Mouse (Mus musculus): ENCODE measurements around the gene Ifitm6. TPM values are rescaled to one million over a fixed set of nuclear protein-coding genes. Genes with fewer than 3 reads are reported as not detected.
A peak's percentile ranks its signal among the peaks of the same experiment; 100 is the strongest.
"Not testable (repeated sequence)": the region's sequence is repeated elsewhere in the genome, so short reads cannot be mapped to it uniquely, and the experiment has no call there.

Ifitm6 gene
- 1 to 10 TPM in 6 of 26 experiments, not detected in 20; 1.2 to 2.9 (median 1.8) TPM for total RNA-seq (2018; cell fraction: chromatin; rRNA removed)
- 10 to 100 TPM in 10 of 26 experiments, 1 to 10 TPM in 16; 4.2 to 19.2 (median 9.2) TPM for total RNA-seq (2018; cell fraction: cytosol; rRNA removed)
- 10 to 100 TPM in 6 of 26 experiments, 1 to 10 TPM in 18, not detected in 2; 1.1 to 15.3 (median 3.5) TPM for total RNA-seq (2018; cell fraction: nucleus; rRNA removed)
- 4.1 to 21.4 TPM (median 7.4 TPM) in 3 replicates for polyA plus RNA-seq (2018)

DNA sequence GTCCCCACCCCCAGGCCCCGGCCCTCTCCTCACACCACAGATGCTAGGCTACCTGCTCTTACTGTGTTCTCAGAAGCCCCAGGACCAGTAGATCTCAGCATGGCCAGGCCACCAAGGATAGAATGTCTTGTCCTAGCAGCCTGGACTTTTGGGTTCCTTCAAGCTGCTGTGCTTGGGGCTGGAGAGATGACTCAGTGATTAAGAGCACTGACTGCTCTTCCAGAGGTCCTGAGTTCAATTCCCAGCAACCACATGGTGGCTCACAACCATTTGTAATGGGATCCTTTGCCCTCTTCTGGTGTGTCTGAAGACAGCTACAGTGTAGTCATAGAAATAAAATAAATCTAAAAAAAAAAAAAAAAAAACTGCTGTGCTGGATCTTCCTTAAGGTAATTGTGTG is at the start of gene Ifitm6:
Gene Ifitm6, minus strand, starts transcription at position 101 of the 400 bp plus-strand sequence.
- H3K27ac ChIP-seq: peak within 1 kb of the TSS; percentile 98
- WGBS (ENCODE audit: missing documents): 80% methylated on average over 1 of the region's 1 CpGs

DNA sequence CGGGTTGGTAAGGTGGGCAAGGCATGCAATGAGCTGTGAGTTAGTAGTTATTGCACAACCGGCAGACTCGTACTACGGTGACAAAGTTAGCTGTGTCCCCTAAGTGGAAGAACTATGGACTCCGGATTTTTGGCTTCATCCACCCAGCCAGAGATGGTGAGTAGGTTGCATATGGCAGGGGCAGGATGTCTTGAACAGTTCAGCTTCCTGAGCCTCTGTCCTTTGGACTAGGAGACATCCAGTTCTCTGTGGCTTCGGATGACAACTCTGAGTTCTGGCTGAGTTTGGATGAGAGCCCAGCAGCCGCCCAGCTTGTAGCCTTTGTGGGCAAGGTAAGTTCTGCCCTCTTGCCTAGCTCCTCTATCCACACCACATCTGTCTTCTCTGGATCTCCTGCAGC is 46.9 kb upstream of the Ifitm6 start:
- no peaks in the 10 kb centered on the region for H3K36me3 ChIP-seq (ENCODE audit: inconsistent target)
- H3K27ac ChIP-seq: no peak overlapping the region
- no peaks in the 10 kb centered on the region for H3K79me2 ChIP-seq (ENCODE audit: inconsistent target)
- WGBS (ENCODE audit: missing documents): 35% methylated on average over 7 of the region's 7 CpGs
- H3K4me3 ChIP-seq (ENCODE audit: inconsistent target): no peak overlapping the region

More for the DNA sequence above, at the start of gene Ifitm6:
- H3K79me2 ChIP-seq (ENCODE audit: inconsistent target): peaks cover 18% of the 10 kb centered on the region
- not testable (repeated sequence) for H3K36me3 ChIP-seq (ENCODE audit: inconsistent target); H3K4me3 ChIP-seq (ENCODE audit: inconsistent target)

DNA sequence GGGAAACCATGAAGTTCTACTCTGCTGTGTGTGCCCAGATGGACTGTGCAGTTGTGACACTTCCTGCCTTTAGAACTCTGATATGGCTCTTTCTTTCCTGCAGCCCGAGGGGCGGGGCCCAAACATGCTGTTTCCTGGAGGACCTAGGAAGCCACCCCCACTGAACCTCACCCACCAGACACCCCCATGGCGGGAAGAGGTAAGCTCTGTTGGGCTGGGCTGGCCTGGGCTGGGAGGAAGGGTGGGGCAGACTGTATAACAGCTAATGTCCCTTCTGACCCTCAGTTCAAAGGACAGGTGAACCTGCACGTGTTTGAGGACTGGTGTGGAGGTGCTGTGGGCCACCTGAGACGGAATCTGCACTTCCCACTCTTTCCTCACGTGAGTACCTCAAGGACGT is 46.5 kb upstream of the Ifitm6 start:
- Histone ChIP-seq H3K79me2 (ENCODE audit: inconsistent target) (no peaks in the 10 kb centered on the region), H3K27ac (no peak overlapping the region), H3K36me3 (ENCODE audit: inconsistent target) (no peaks in the 10 kb centered on the region), H3K4me3 (ENCODE audit: inconsistent target) (no peak overlapping the region)
- 23% methylated on average over 7 of the region's 7 CpGs for WGBS (ENCODE audit: missing documents)

DNA sequence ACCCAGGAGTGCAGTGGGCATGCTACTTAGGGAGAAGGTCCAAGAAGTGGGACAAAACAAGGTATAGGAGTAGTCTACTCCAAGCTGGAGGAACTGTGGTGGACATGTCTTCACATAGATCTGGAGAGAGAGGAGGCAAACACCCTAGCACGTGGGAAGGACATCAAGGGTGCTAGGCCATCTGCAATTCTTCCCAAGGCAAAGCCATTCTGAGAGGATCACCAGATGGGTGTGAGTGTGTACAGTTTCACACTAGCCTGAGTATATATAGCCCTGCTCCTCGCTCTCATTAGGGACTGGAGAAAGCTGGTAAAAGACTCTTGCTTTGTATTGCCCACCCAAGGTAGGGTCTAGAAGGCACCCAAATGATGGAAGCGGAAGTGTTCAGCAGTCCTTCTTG is 45.6 kb upstream of the Ifitm6 start:
- Histone ChIP-seq H3K4me3 (ENCODE audit: inconsistent target) (no peak overlapping the region), H3K79me2 (ENCODE audit: inconsistent target) (no peaks in the 10 kb centered on the region), H3K36me3 (ENCODE audit: inconsistent target) (no peaks in the 10 kb centered on the region), H3K27ac (no peak overlapping the region)
- 100% methylated on average over 3 of the region's 3 CpGs for whole genome bisulfite sequencing (ENCODE audit: missing documents)

DNA sequence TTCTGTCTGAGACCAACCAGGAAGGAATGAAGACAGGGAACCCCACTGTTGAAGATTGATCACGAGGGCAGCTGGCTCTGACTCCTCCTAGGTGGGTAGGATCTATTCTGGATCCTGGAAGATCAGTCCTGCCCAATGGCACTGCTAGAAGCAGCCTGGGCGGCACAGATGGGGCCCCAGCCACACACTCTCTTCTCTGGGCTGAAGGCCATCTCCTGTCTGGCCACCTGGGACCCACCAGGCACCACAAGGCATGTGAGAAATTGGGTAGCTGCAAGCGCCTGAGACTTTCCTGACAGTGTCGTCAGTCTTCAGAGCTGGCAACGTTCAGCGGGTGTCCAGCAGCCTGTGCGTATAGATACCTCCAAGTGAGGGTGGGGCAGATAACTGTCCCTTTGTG is 44.8 kb upstream of the Ifitm6 start:
- no peak overlapping the region for H3K27ac ChIP-seq
- no peak overlapping the region for H3K4me3 ChIP-seq (ENCODE audit: inconsistent target)
- 85% methylated on average over 7 of the region's 7 CpGs for whole genome bisulfite sequencing (ENCODE audit: missing documents)
- H3K79me2 ChIP-seq (ENCODE audit: inconsistent target): no peaks in the 10 kb centered on the region
- no peaks in the 10 kb centered on the region for H3K36me3 ChIP-seq (ENCODE audit: inconsistent target)

DNA sequence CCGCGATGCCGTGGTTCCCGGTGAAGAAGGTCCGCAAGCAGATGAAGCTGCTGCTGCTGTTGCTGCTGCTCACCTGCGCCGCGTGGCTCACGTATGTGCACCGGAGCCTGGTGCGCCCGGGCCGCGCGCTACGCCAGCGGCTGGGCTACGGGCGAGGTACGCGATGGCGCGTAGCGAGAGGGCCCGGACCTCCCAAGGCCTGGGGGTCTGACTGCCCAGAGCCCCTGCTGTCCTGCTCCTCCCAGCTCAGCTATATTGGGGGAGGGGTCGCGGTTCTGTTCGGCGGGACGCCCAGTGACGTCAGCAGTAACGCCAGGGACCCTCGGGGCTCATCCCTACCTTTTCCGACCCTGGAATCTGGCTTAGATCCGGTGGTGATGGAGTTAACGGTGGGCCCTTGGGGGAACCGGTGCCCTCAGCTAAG is 43.6 kb upstream of the Ifitm6 start:
- no peak overlapping the region for H3K4me3 ChIP-seq (ENCODE audit: inconsistent target)
- H3K36me3 ChIP-seq (ENCODE audit: inconsistent target): no peaks in the 10 kb centered on the region
- H3K27ac ChIP-seq: no peak overlapping the region
- 14% methylated on average over 37 of the region's 37 CpGs for WGBS (ENCODE audit: missing documents)
- H3K79me2 ChIP-seq (ENCODE audit: inconsistent target): no peaks in the 10 kb centered on the region

DNA sequence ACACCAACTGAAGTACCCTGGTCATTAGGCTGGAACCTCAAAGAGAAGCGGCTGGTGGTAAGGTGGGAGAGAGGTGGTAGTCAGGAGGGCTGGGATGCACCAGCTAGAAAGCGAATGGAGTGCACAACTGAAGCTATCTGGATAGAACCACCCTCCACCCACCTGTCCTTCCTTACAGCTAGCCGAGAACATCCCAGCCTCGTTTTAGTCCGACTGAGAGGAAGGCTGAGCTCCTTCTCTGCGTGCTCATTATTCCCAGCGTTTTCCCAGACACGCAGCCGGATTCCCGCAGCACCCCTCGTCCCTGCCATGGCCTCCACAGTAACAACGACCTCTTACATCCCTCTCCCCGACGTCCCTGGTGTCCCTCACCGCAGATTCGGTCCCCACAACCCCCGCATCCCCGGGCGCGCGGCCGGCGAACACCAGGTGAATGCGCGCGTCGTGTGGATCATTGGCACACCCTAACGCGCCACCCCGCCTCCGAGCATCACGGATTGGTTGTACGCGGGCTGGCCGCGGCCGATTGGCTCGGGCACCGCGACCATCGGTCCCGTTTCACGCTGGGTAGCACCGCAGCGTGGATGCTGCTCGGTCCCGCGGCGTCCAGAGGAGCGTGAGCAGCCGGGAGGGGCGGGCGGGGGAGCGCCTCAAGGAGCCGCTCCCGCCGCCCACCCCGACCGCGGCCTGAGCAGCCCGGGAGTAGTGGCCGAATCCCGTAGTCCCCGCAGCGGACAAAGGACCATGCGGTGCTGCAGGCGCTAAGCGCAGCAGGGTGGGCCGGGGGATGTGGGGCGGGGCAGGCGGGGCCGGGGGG is 42.9 kb upstream of the Ifitm6 start, which contains the start of gene B4galnt4:
Gene B4galnt4, plus strand, starts transcription at position 679 of the 817 bp plus-strand sequence.
- Histone ChIP-seq H3K79me2 (ENCODE audit: inconsistent target) (no peaks in the 10 kb centered on the region), H3K36me3 (ENCODE audit: inconsistent target) (no peaks in the 10 kb centered on the region), H3K27ac (no peak within 1 kb of the TSS), H3K4me3 (ENCODE audit: inconsistent target) (no peak within 1 kb of the TSS)
- 3% methylated on average over 70 of the region's 72 CpGs for WGBS (ENCODE audit: missing documents)

DNA sequence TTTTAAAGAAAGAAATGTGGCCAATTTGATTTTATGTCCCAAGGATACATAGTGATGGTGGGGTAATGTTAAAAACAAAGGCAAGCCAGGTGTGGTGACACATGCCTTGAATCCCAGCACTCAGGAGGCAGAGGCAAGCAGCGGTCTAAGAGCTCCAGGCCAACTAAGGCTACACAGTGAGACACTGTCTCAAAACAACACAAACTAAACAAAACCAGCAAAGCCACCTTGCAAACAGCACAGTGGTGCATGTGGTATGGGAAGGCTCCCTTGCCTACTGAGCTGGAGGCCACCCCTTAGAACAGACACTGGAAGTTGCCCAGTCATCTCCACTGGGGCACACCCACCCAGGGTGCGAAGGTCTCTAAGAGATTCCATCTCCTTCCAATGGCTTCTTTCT is 42.2 kb upstream of the Ifitm6 start:
- no peaks in the 10 kb centered on the region for H3K79me2 ChIP-seq (ENCODE audit: inconsistent target)
- H3K27ac ChIP-seq: no peak overlapping the region
- 78% methylated on average over 2 of the region's 2 CpGs for WGBS (ENCODE audit: missing documents)
- H3K36me3 ChIP-seq (ENCODE audit: inconsistent target): no peaks in the 10 kb centered on the region
- no peak overlapping the region for H3K4me3 ChIP-seq (ENCODE audit: inconsistent target)

DNA sequence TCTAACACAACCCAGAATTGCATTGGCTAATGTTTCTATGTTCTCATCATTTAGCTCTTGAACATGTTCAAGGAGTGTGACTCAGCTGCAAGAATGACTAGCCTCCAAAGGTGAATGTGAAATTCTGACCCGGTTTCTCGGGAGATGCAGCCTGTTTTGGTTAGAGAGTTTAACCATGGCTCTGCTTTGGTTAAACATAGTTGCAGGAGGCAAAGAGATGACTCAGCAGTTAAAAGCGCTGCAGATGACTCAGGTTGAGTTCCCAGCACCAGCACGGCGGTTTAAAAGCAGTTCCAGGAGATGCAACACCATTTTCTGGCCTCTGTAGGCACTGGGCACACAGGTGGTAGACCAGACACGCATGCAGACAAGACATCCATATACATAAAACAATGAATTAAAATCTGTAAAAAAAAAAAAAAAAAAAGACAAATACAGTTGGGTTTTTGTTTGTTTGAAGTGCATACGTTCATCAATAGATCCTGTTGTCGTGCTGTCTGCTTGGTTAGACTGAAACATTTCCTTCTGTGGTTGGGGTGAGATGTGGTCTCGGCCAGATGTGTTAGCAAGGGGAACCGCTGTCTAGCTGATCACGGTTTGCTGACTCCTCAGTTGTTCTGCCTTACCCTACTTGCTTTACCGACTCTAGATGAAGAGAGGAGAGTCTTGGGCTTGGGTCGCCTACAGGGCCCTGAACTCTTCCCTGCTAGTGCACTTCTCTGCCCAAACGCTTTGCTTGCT is 41.0 kb upstream of the Ifitm6 start:
- no peaks in the 10 kb centered on the region for H3K79me2 ChIP-seq (ENCODE audit: inconsistent target)
- H3K4me3 ChIP-seq (ENCODE audit: inconsistent target): no peak overlapping the region
- H3K27ac ChIP-seq: no peak overlapping the region
- H3K36me3 ChIP-seq (ENCODE audit: inconsistent target): no peaks in the 10 kb centered on the region
- 75% methylated on average over 14 of the region's 14 CpGs for WGBS (ENCODE audit: missing documents)

DNA sequence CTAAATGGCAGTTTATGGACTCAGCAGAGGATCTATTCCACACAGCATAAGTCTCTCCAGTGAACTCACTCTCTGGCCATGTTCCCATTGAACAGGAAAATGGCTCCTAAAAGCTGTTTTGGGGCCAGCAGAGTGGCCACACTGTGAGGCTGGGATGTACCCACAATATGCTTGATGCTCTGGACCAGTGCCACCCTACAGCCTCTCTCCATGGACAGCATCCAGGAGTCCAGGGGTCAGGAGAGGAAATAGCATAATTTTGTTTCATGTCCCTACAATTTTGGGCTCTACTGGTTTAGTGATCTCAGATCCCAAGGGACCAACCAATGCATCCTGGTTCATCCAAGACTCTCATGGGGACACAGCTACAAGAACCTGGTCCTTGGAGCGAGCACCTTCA is 39.8 kb upstream of the Ifitm6 start:
- Histone ChIP-seq H3K79me2 (ENCODE audit: inconsistent target) (no peaks in the 10 kb centered on the region), H3K4me3 (ENCODE audit: inconsistent target) (no peak overlapping the region), H3K27ac (no peak overlapping the region), H3K36me3 (ENCODE audit: inconsistent target) (no peaks in the 10 kb centered on the region)
- WGBS (ENCODE audit: missing documents): 100% methylated on average over 1 of the region's 1 CpGs

DNA sequence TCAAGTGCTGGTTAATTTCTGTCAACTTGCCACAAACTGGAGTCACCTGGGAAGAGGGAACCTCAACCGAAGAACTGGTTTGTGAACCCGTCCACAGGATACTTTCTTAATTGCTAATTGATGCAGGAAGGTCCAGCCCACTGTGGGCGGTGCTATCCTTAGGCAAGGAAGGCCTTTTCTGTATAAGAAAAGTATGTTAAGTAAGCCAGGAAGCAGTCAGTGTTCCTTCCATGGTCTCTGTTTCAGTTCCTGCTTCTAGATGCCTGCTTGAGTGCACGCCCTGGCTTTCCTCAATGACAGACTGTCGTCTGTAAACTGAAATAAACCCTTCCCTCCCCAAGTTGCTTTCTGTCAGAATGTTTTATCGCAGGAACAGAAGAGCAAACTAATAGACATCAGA is 39.3 kb upstream of the Ifitm6 start:
- no peaks in the 10 kb centered on the region for H3K36me3 ChIP-seq (ENCODE audit: inconsistent target)
- no peak overlapping the region for H3K4me3 ChIP-seq (ENCODE audit: inconsistent target)
- 41% methylated on average over 6 of the region's 6 CpGs for WGBS (ENCODE audit: missing documents)
- no peak overlapping the region for H3K27ac ChIP-seq
- no peaks in the 10 kb centered on the region for H3K79me2 ChIP-seq (ENCODE audit: inconsistent target)

DNA sequence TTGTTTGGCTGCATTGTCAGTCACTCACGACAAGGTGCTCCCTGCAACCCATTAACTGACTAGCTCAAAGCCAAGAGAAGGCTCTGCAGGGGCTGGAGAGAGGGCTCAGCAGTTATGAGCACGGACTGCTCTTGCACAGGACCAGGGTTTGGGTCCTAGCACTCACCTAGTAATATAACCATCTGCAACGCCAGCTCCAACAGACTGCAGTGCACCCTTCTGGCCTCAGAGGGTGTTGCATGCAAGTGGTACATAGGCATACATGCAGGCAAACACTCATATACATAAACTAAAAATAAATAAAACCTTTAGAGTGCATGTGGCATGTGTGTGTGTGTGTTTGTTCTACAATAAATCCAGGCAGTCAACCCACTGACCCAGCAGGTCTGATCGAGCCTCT is 38.1 kb upstream of the Ifitm6 start:
- no peaks in the 10 kb centered on the region for H3K79me2 ChIP-seq (ENCODE audit: inconsistent target)
- WGBS (ENCODE audit: missing documents): 80% methylated on average over 4 of the region's 4 CpGs
- no peak overlapping the region for H3K4me3 ChIP-seq (ENCODE audit: inconsistent target)

DNA sequence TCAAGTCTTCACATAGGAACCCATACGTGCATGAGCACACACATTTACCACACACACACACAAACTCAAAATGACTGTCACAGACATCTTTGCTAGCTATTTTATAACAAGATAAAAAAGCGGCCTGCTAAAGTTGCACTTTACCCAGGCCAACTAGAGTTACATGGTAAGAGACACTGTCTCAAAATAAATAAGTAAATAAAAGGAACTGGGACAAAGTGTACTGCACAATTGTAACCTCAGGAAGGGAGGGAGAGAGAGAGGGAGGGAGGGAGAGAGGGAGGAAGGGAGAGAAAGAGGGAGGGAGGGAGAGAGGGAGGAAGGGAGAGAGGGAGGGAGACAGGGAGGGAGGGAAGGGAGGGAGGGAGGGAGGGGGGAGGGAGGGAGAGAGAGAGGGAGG is 34.7 kb upstream of the Ifitm6 start:
- WGBS (ENCODE audit: missing documents): 91% methylated on average over 2 of the region's 2 CpGs
- no peaks in the 10 kb centered on the region for H3K79me2 ChIP-seq (ENCODE audit: inconsistent target)
- H3K27ac ChIP-seq: no peak overlapping the region
- H3K4me3 ChIP-seq (ENCODE audit: inconsistent target): no peak overlapping the region
- H3K36me3 ChIP-seq (ENCODE audit: inconsistent target): no peaks in the 10 kb centered on the region

More for the DNA sequence above, 38.1 kb upstream of the Ifitm6 start:
- H3K36me3 ChIP-seq (ENCODE audit: inconsistent target): no peaks in the 10 kb centered on the region
- H3K27ac ChIP-seq: no peak overlapping the region

DNA sequence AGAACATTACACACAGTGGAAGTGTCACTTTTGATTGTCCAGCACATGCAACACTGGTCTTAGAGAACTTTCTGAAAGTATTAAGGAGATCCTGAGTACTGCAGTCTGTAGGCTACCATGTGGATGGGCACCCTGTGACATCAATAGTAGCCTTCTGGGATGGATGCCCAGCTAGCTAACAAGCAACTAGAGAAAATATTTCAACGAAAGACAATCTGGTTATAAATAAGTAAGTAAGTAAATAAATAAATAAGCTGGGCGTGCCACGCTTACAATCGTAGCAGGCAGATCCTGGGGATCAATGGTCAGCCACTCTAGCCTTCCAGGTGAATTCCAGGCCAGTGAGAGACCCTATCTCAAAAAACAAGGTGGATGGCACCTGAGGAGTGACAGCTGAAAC is 34.3 kb upstream of the Ifitm6 start:
- H3K79me2 ChIP-seq (ENCODE audit: inconsistent target): no peaks in the 10 kb centered on the region
- no peaks in the 10 kb centered on the region for H3K36me3 ChIP-seq (ENCODE audit: inconsistent target)
- 94% methylated on average over 4 of the region's 4 CpGs for WGBS (ENCODE audit: missing documents)
- no peak overlapping the region for H3K27ac ChIP-seq
- no peak overlapping the region for H3K4me3 ChIP-seq (ENCODE audit: inconsistent target)

Measured in macrophage (primary cell).